Mouse (Mus musculus) lung, adult 2 months (tissue): ENCODE data around the gene Brca2.

ENCODE experiments used
- CTCF ChIP-seq: fragments of 200-500 bp; IDR thresholded peaks from 2 replicates; pipeline ENCODE4 v1.5.1; 2011; ENCODE audit warnings: mild to moderate bottlenecking, low read length, control low read depth; ENCODE audit not compliant: insufficient read depth
- POLR2A ChIP-seq: fragments of 200-500 bp; IDR thresholded peaks from 2 replicates; pipeline ENCODE4 v1.6.1; 2011; ENCODE audit warnings: low read depth, mild to moderate bottlenecking, control low read depth, low read length, borderline replicate concordance; ENCODE audit errors: extremely low read depth

- TF ChIP-seq CTCF (no peak), POLR2A (no peak)
These were observed 70.7 kb downstream of the Brca2 start for GRCm38 (mm10) chr5:150592904-150593755.
